Mouse (Mus musculus): ENCODE results near the gene Arid1a. TPM values are rescaled to one million over a fixed set of nuclear protein-coding genes. Genes with fewer than 3 reads are reported as not detected.

The Arid1a gene
- polyA plus RNA-seq, 1 experiment = 29.1 TPM

- no peak for TF ChIP-seq FLI1 (IDR thresholded peaks at IDR 0.05; ENCODE audit: low read length)
- no peak for TF ChIP-seq GATA1 (IDR thresholded peaks at IDR 0.05; ENCODE audit: borderline replicate concordance, low read length)
- H3K36me3 ChIP-seq (replicated peaks; ENCODE audit: low read length) = peaks cover 87% of the 10 kb centered on the region
- peaks cover 92% of the 10 kb centered on the region for H3K4me1 ChIP-seq
These were observed 47.2 kb downstream of the Arid1a start for GRCm38 (mm10) chr4:133709395-133709794.

GRCm38 (mm10) chr4:133707464-133707863 lies 49.1 kb downstream of the Arid1a start:
- peaks cover 94% of the 10 kb centered on the region for H3K4me1 ChIP-seq
- peaks cover 87% of the 10 kb centered on the region for H3K36me3 ChIP-seq (replicated peaks; ENCODE audit: low read length)

More at GRCm38 (mm10) chr4:133709395-133709794, 47.2 kb downstream of the Arid1a start:
- Histone ChIP-seq H3K27me3 (replicated peaks) (no peaks in the 10 kb centered on the region), H3K9me3 (no peaks in the 10 kb centered on the region), H3K4me3 (replicated peaks) (no peak overlapping the region)

GRCm38 (mm10) chr4:133706956-133707355 lies 49.6 kb downstream of the Arid1a start:
- Histone ChIP-seq H3K4me3 (replicated peaks) (peak overlapping the region; percentile 89), H3K4me1 (peaks cover 96% of the 10 kb centered on the region), H3K9me3 (no peaks in the 10 kb centered on the region), H3K27me3 (replicated peaks) (no peaks in the 10 kb centered on the region), H3K36me3 (replicated peaks; ENCODE audit: low read length) (peaks cover 87% of the 10 kb centered on the region)
- TF ChIP-seq FLI1 (IDR thresholded peaks at IDR 0.05; ENCODE audit: low read length) = peak; percentile 71; the same call in 1 of the 2 replicates
- no peak for TF ChIP-seq GATA1 (IDR thresholded peaks at IDR 0.05; ENCODE audit: borderline replicate concordance, low read length)

More at GRCm38 (mm10) chr4:133707464-133707863, 49.1 kb downstream of the Arid1a start:
- TF ChIP-seq GATA1 (IDR thresholded peaks at IDR 0.05; ENCODE audit: borderline replicate concordance, low read length) = no peak
- no peak for TF ChIP-seq FLI1 (IDR thresholded peaks at IDR 0.05; ENCODE audit: low read length)
- Histone ChIP-seq H3K9me3 (no peaks in the 10 kb centered on the region), H3K27me3 (replicated peaks) (no peaks in the 10 kb centered on the region), H3K4me3 (replicated peaks) (peak overlapping the region; percentile 89)

GRCm38 (mm10) chr4:133705062-133705461 lies 51.5 kb downstream of the Arid1a start:
- peaks cover 97% of the 10 kb centered on the region for H3K4me1 ChIP-seq
- TF ChIP-seq FLI1 (IDR thresholded peaks at IDR 0.05; ENCODE audit: low read length) (no peak), GATA1 (IDR thresholded peaks at IDR 0.05; ENCODE audit: borderline replicate concordance, low read length) (no peak)
- H3K9me3 ChIP-seq = no peaks in the 10 kb centered on the region
- no peaks in the 10 kb centered on the region for H3K27me3 ChIP-seq (replicated peaks)
- peak overlapping the region; percentile 4 for H3K4me3 ChIP-seq (replicated peaks)
- peaks cover 88% of the 10 kb centered on the region for H3K36me3 ChIP-seq (replicated peaks; ENCODE audit: low read length)

- no peak overlapping the region for H3K4me3 ChIP-seq (replicated peaks)
- peaks cover 94% of the 10 kb centered on the region for H3K36me3 ChIP-seq (replicated peaks; ENCODE audit: low read length)
- TF ChIP-seq FLI1 (IDR thresholded peaks at IDR 0.05; ENCODE audit: low read length) = no peak
- no peak for TF ChIP-seq GATA1 (IDR thresholded peaks at IDR 0.05; ENCODE audit: borderline replicate concordance, low read length)
- H3K9me3 ChIP-seq = no peaks in the 10 kb centered on the region
- peaks cover 58% of the 10 kb centered on the region for H3K4me1 ChIP-seq
- no peaks in the 10 kb centered on the region for H3K27me3 ChIP-seq (replicated peaks)
These were observed 55.6 kb downstream of the Arid1a start for GRCm38 (mm10) chr4:133700905-133701368.

- Histone ChIP-seq H3K36me3 (replicated peaks; ENCODE audit: low read length) (peaks cover 95% of the 10 kb centered on the region), H3K4me3 (replicated peaks) (no peak overlapping the region), H3K4me1 (peaks cover 25% of the 10 kb centered on the region), H3K9me3 (no peaks in the 10 kb centered on the region), H3K27me3 (replicated peaks) (no peaks in the 10 kb centered on the region)
- TF ChIP-seq FLI1 (IDR thresholded peaks at IDR 0.05; ENCODE audit: low read length) (no peak), GATA1 (IDR thresholded peaks at IDR 0.05; ENCODE audit: borderline replicate concordance, low read length) (no peak)
These were observed 61.2 kb downstream of the Arid1a start for GRCm38 (mm10) chr4:133695363-133695762.

GRCm38 (mm10) chr4:133690252-133690651 lies 66.3 kb downstream of the Arid1a start:
- no peak for TF ChIP-seq GATA1 (IDR thresholded peaks at IDR 0.05; ENCODE audit: borderline replicate concordance, low read length)
- TF ChIP-seq FLI1 (IDR thresholded peaks at IDR 0.05; ENCODE audit: low read length) = no peak
- H3K4me1 ChIP-seq = peaks cover 38% of the 10 kb centered on the region
- H3K36me3 ChIP-seq (replicated peaks; ENCODE audit: low read length) = peaks cover 100% of the 10 kb centered on the region
- H3K27me3 ChIP-seq (replicated peaks) = no peaks in the 10 kb centered on the region
- H3K4me3 ChIP-seq (replicated peaks) = no peak overlapping the region
- H3K9me3 ChIP-seq = no peaks in the 10 kb centered on the region

- TF ChIP-seq GATA1 (IDR thresholded peaks at IDR 0.05; ENCODE audit: borderline replicate concordance, low read length) (no peak), FLI1 (IDR thresholded peaks at IDR 0.05; ENCODE audit: low read length) (no peak)
- Histone ChIP-seq H3K9me3 (no peaks in the 10 kb centered on the region), H3K36me3 (replicated peaks; ENCODE audit: low read length) (peaks cover 100% of the 10 kb centered on the region), H3K4me3 (replicated peaks) (no peak overlapping the region), H3K4me1 (peaks cover 47% of the 10 kb centered on the region), H3K27me3 (replicated peaks) (no peaks in the 10 kb centered on the region)
These were observed 68.0 kb downstream of the Arid1a start for GRCm38 (mm10) chr4:133688417-133689067.

- Histone ChIP-seq H3K9me3 (no peaks in the 10 kb centered on the region), H3K27me3 (replicated peaks) (no peaks in the 10 kb centered on the region), H3K4me1 (peaks cover 47% of the 10 kb centered on the region), H3K4me3 (replicated peaks) (no peak overlapping the region), H3K36me3 (replicated peaks; ENCODE audit: low read length) (peaks cover 99% of the 10 kb centered on the region)
- TF ChIP-seq GATA1 (IDR thresholded peaks at IDR 0.05; ENCODE audit: borderline replicate concordance, low read length) = no peak
These were observed 69.4 kb downstream of the Arid1a start for GRCm38 (mm10) chr4:133687126-133687525.

- TF ChIP-seq FLI1 (IDR thresholded peaks at IDR 0.05; ENCODE audit: low read length) (no peak), GATA1 (IDR thresholded peaks at IDR 0.05; ENCODE audit: borderline replicate concordance, low read length) (no peak)
- H3K36me3 ChIP-seq (replicated peaks; ENCODE audit: low read length) = peaks cover 99% of the 10 kb centered on the region
- no peak overlapping the region for H3K4me3 ChIP-seq (replicated peaks)
- no peaks in the 10 kb centered on the region for H3K27me3 ChIP-seq (replicated peaks)
- peaks cover 43% of the 10 kb centered on the region for H3K4me1 ChIP-seq
- H3K9me3 ChIP-seq = no peaks in the 10 kb centered on the region
These were observed 70.1 kb downstream of the Arid1a start for GRCm38 (mm10) chr4:133686512-133686911.

Data from megakaryocyte, embryonic 14.5 days (primary cell).